Mouse (Mus musculus): ENCODE measurements around the gene Rtn4rl1. TPM values are rescaled to one million over a fixed set of nuclear protein-coding genes. Genes with fewer than 3 reads are reported as not detected.
A peak's percentile ranks its signal among the peaks of the same experiment; 100 is the strongest.

Rtn4rl1 gene
- polyA plus RNA-seq, 1 experiment = 11.8 TPM

DNA sequence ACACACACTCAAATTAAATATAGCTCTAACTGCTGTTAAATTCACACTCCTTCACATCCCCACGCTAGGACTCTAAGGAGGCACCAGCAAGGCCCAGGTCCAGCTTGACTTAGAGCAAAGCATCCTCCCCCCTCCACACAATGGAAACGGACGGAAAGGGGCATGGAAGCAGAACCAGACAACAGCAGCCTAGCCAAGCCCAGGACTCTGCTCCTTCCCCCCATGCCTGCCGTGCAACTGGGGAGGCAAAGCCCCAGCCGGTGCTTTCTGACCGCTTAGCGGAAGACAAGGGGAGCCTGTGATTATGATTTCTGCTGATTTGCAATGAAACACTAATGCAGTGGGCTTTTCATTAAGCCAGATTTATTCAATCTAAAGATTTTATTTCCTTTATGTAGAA is 84.5 kb downstream of the Rtn4rl1 start:
- Histone ChIP-seq H3K4me1 (ENCODE audit: control insufficient read depth, insufficient read depth, insufficient read length, low read length) (peaks cover 8% of the 10 kb centered on the region), H3K36me3 (ENCODE audit: control insufficient read depth, insufficient read depth, low read length) (no peaks in the 10 kb centered on the region), H3K4me3 (ENCODE audit: low read depth, low read length) (no peak overlapping the region), H3K27me3 (ENCODE audit: control insufficient read depth, insufficient read depth, low read length) (no peaks in the 10 kb centered on the region), H3K27ac (ENCODE audit: insufficient read depth, low read depth, low read length) (no peak overlapping the region)
- WGBS = 90% methylated on average over 7 of the region's 7 CpGs
- no peak for TF ChIP-seq POLR2A (IDR thresholded peaks at IDR 0.05; ENCODE audit: low read depth, low read length)
- no peak for TF ChIP-seq CTCF (IDR thresholded peaks at IDR 0.05; ENCODE audit: extremely low read depth, insufficient read length, insufficient replicate concordance, low read depth, low read length)

DNA sequence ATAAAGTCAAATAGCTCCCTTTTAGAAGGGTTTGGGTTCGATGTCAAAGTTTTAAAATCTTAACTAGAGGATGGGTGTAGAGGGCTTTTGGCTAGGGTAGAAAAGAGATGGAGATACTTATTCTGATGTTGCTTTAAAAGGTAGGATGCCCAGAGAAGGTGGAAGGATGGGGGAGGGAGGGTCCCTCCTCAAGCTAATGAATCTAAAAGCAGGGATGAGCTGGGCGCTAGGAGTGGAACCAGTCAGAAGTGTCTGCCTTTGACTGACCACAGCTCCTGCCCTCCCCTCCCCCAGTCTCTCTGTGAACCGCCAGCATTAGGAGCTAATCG is 85.4 kb downstream of the Rtn4rl1 start:
- Histone ChIP-seq H3K27me3 (ENCODE audit: control insufficient read depth, insufficient read depth, low read length) (no peaks in the 10 kb centered on the region), H3K4me3 (ENCODE audit: low read depth, low read length) (peak overlapping the region; percentile 32), H3K36me3 (ENCODE audit: control insufficient read depth, insufficient read depth, low read length) (no peaks in the 10 kb centered on the region), H3K27ac (ENCODE audit: insufficient read depth, low read depth, low read length) (peak overlapping the region; percentile 35), H3K4me1 (ENCODE audit: control insufficient read depth, insufficient read depth, insufficient read length, low read length) (peaks cover 8% of the 10 kb centered on the region)
- TF ChIP-seq CTCF (IDR thresholded peaks at IDR 0.05; ENCODE audit: extremely low read depth, insufficient read length, insufficient replicate concordance, low read depth, low read length) (no peak), POLR2A (IDR thresholded peaks at IDR 0.05; ENCODE audit: low read depth, low read length) (no peak)
- WGBS = 23% methylated on average over 4 of the region's 4 CpGs

GRCm38 (mm10) chr11:75279342-75280065 is 85.9 kb downstream of the Rtn4rl1 start:
- Histone ChIP-seq H3K27me3 (ENCODE audit: control insufficient read depth, insufficient read depth, low read length) (no peaks in the 10 kb centered on the region), H3K4me1 (ENCODE audit: control insufficient read depth, insufficient read depth, insufficient read length, low read length) (peaks cover 8% of the 10 kb centered on the region), H3K36me3 (ENCODE audit: control insufficient read depth, insufficient read depth, low read length) (no peaks in the 10 kb centered on the region), H3K27ac (ENCODE audit: insufficient read depth, low read depth, low read length) (peak overlapping the region; percentile 35), H3K4me3 (ENCODE audit: low read depth, low read length) (peak overlapping the region; percentile 32)
- WGBS = 8% methylated on average over 16 of the region's 16 CpGs
- TF ChIP-seq CTCF (IDR thresholded peaks at IDR 0.05; ENCODE audit: extremely low read depth, insufficient read length, insufficient replicate concordance, low read depth, low read length) (no peak), POLR2A (IDR thresholded peaks at IDR 0.05; ENCODE audit: low read depth, low read length) (no peak)

DNA sequence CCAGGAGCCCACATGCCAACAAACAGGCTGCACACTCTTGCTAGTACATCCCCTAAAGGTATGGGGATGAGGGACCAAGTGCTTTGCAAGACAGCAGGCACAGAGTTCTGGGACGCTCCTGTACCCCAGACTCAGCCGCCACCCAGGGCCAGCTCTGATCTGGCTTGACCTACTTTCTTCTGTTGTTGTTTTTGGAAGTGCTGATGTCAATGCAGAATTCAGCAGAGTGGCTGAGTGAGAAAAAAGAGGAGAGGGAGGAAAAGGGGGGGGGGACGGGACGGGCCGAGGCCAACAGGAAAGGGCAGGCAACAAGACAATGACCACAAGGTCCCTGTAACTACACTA is 86.5 kb downstream of the Rtn4rl1 start:
- Histone ChIP-seq H3K27ac (ENCODE audit: insufficient read depth, low read depth, low read length) (no peak overlapping the region), H3K27me3 (ENCODE audit: control insufficient read depth, insufficient read depth, low read length) (no peaks in the 10 kb centered on the region), H3K36me3 (ENCODE audit: control insufficient read depth, insufficient read depth, low read length) (no peaks in the 10 kb centered on the region), H3K4me1 (ENCODE audit: control insufficient read depth, insufficient read depth, insufficient read length, low read length) (peaks cover 8% of the 10 kb centered on the region), H3K4me3 (ENCODE audit: low read depth, low read length) (no peak overlapping the region)
- 89% methylated on average over 5 of the region's 5 CpGs for WGBS
- TF ChIP-seq POLR2A (IDR thresholded peaks at IDR 0.05; ENCODE audit: low read depth, low read length) (no peak), CTCF (IDR thresholded peaks at IDR 0.05; ENCODE audit: extremely low read depth, insufficient read length, insufficient replicate concordance, low read depth, low read length) (no peak)

DNA sequence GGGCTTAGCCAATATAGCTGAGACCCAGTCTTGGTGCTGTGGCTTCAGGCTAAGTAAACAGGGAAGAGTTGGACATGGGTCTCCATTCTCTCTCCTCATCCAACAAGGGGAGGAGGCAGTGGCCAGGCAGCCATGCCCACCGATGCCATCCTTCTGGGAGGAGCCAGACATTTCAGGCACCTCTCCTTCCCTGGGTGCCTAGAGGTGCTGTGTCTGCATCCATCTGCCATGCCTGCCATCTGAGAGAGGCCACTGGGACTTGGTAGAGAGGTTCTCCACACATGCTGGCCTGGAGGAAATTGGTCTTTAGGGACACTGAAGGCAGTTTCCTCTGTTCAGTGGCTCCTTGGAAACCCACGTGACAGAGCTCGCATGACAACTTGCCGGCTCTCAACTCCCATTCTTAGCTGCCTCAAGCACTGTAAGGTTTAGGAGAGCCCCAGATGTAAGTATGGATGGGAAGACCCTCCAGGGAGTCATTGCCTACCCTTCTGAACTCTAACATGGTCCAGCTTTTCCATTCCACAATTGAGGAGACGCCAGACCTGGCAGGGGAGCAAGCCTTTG is 86.9 kb downstream of the Rtn4rl1 start:
- 89% methylated on average over 5 of the region's 5 CpGs for WGBS
- Histone ChIP-seq H3K27me3 (ENCODE audit: control insufficient read depth, insufficient read depth, low read length) (no peaks in the 10 kb centered on the region), H3K27ac (ENCODE audit: insufficient read depth, low read depth, low read length) (no peak overlapping the region), H3K36me3 (ENCODE audit: control insufficient read depth, insufficient read depth, low read length) (no peaks in the 10 kb centered on the region), H3K4me3 (ENCODE audit: low read depth, low read length) (no peak overlapping the region), H3K4me1 (ENCODE audit: control insufficient read depth, insufficient read depth, insufficient read length, low read length) (peaks cover 8% of the 10 kb centered on the region)
- no peak for TF ChIP-seq POLR2A (IDR thresholded peaks at IDR 0.05; ENCODE audit: low read depth, low read length)
- no peak for TF ChIP-seq CTCF (IDR thresholded peaks at IDR 0.05; ENCODE audit: extremely low read depth, insufficient read length, insufficient replicate concordance, low read depth, low read length)

DNA sequence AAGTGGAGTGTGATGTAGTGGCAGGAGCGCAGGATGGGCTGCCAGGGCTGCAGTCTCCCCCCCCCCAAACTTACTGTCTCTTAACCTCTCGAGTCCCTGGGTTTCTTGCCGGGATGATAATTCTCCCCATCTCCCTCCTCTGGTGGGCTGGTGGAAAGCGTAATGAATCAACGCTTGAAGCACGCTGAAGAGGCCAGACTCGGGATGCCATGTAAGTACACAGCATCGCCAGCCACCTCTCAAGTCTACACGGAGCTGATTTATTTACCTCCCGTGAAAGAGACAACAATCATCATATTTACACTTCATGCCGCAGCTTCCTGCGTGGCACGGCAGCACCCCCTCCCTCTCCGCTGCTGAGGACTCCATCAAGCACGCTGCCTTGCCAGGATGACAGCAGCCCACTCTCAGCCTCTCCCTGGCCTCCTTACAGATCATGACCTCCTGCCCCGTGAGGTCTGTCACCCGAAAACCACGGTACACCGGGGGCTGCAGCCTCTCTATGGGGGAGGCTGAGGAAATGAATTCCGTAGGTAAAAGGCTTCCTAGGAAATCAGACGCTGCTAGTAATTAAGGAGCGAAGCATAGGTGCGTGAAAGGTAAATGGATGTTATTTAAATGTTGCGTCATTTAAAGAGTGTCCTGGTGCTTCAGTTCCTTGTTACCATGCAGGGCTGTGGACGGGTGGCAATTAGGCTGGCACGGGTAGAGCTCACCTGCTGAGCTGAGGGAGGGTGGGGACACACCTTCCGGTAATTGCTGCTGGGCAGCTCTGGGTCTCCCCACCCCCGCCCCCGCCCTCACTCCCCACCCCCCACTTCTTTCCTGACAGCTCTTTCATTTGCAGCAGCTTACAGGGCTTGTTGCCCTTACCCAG is 88.0 kb downstream of the Rtn4rl1 start:
- H3K4me3 ChIP-seq (ENCODE audit: low read depth, low read length) = peak overlapping the region; percentile 7; the same call in 1 of the 2 replicates
- H3K36me3 ChIP-seq (ENCODE audit: control insufficient read depth, insufficient read depth, low read length) = no peaks in the 10 kb centered on the region
- TF ChIP-seq CTCF (IDR thresholded peaks at IDR 0.05; ENCODE audit: extremely low read depth, insufficient read length, insufficient replicate concordance, low read depth, low read length) (no peak), POLR2A (IDR thresholded peaks at IDR 0.05; ENCODE audit: low read depth, low read length) (no peak)
- WGBS = 18% methylated on average over 29 of the region's 29 CpGs
- H3K27ac ChIP-seq (ENCODE audit: insufficient read depth, low read depth, low read length) = no peak overlapping the region
- no peaks in the 10 kb centered on the region for H3K27me3 ChIP-seq (ENCODE audit: control insufficient read depth, insufficient read depth, low read length)
- H3K4me1 ChIP-seq (ENCODE audit: control insufficient read depth, insufficient read depth, insufficient read length, low read length) = peaks cover 8% of the 10 kb centered on the region

Data from small intestine, adult 2 months (tissue).